11 mouse cellular contexts compared by ENCODE assay signal in genomic region chr1:182564408-182565120, GRCm38 (mm10). TPM values are rescaled to one million over a fixed set of nuclear protein-coding genes. Genes with fewer than 3 reads are reported as not detected.
A peak's percentile ranks its signal among the peaks of the same experiment; 100 is the strongest.
DNase-seq lines count a peak whose midpoint lies in the region; ATAC-seq and TF ChIP-seq lines count a peak whose summit lies in the region.
"Had no signal": no experiment of that assay in that cellular context is flagged by ENCODE, and none has a peak within 500 bp of the region (broad histone marks: within the 10 kb centered on the region; RNA-seq: fewer than 3 reads in every experiment).

Gene Capn8, plus strand, starts transcription at chr1:182565007.

- peaks cover 5% of the 10 kb centered on the region; the same call in 1 of the 2 replicates for H3K4me1 ChIP-seq in thymus, adult 2 months (replicated peaks; ENCODE audit: control insufficient read depth, insufficient read depth, low read length)
- no peaks in the 10 kb centered on the region for H3K4me1 ChIP-seq in lung, adult 2 months (ENCODE audit: control insufficient read depth, insufficient read depth, low read length)
- no peaks in the 10 kb centered on the region; the same call in 1 of the 2 replicates for H3K4me1 ChIP-seq in forebrain, embryonic 16.5 days (replicated peaks; ENCODE audit: control insufficient read depth, insufficient read depth, low read length)

- ATAC-seq in forebrain, embryonic 16.5 days = no peak

- H3K36me3 ChIP-seq in thymus, adult 2 months (ENCODE audit: control insufficient read depth, insufficient read depth, low read length) = no peaks in the 10 kb centered on the region
- H3K36me3 ChIP-seq in forebrain, embryonic 16.5 days (ENCODE audit: control insufficient read depth, insufficient read depth) = no peaks in the 10 kb centered on the region
- H3K36me3 ChIP-seq: liver, embryonic 13.5 days; neural tube, embryonic 13.5 days had no signal

- no peak within 1 kb of the TSS for H3K27ac ChIP-seq in thymus, adult 2 months (ENCODE audit: control insufficient read depth, insufficient read depth, low read length)
- no peak within 1 kb of the TSS for H3K27ac ChIP-seq in forebrain, embryonic 16.5 days (ENCODE audit: low read length)
- H3K27ac ChIP-seq: liver, embryonic 13.5 days; neural tube, embryonic 13.5 days had no signal

- no peaks in the 10 kb centered on the region for H3K9me3 ChIP-seq in forebrain, embryonic 16.5 days (ENCODE audit: control insufficient read depth, low read length)
- H3K9me3 ChIP-seq: liver, embryonic 13.5 days; neural tube, embryonic 13.5 days had no signal

- no peak for TF ChIP-seq POLR2A in thymus, adult 2 months (IDR thresholded peaks at IDR 0.05; ENCODE audit: control insufficient read depth, extremely low read depth, insufficient read depth, low read length, poor library complexity)
- TF ChIP-seq POLR2A in lung, adult 2 months (IDR thresholded peaks at IDR 0.05; ENCODE audit: borderline replicate concordance, extremely low read depth, low read depth, low read length) = no peak

- peak; percentile 26 to 33 for DNase-seq in cerebellum, postnatal 10 days
- no peak for DNase-seq in cerebellum, postnatal 4 days (ENCODE audit: low spot score in 2 of 2)
- DNase-seq in thymus, adult 2 months = peak; percentile 13
- DNase-seq in thymus, adult 18-20 months = no peak
- peak; percentile 34 for DNase-seq in lung, adult 2 months
- no peak for DNase-seq in retina, postnatal 1 day
- DNase-seq in adipocyte (ENCODE audit: low spot score) = no peak
- DNase-seq: cerebellum, adult 2 months; liver, embryonic 13.5 days had no signal

- WGBS in thymus, adult 2 months = 76% methylated on average over 5 of the region's 5 CpGs
- WGBS in lung, adult 2 months = 70% methylated on average over 5 of the region's 5 CpGs
- WGBS in forebrain, embryonic 16.5 days = 79% methylated on average over 5 of the region's 5 CpGs

- H3K4me3 ChIP-seq in thymus, adult 2 months (ENCODE audit: control insufficient read depth, insufficient read depth, low read length) = no peak within 1 kb of the TSS
- no peak within 1 kb of the TSS for H3K4me3 ChIP-seq in lung, adult 2 months (replicated peaks; ENCODE audit: extremely low read depth, low read depth, low read length)
- H3K4me3 ChIP-seq in forebrain, embryonic 16.5 days (replicated peaks; ENCODE audit: low read length) = no peak within 1 kb of the TSS
- H3K4me3 ChIP-seq: liver, embryonic 13.5 days; neural tube, embryonic 13.5 days had no signal

- TF ChIP-seq CTCF in thymus, adult 2 months (IDR thresholded peaks at IDR 0.05; ENCODE audit: borderline replicate concordance, control insufficient read depth, extremely low read depth, insufficient read depth, low read length, poor library complexity) = no peak
- 0 out of 2 replicates have a peak, but pooled peaks have one; percentile 14 for TF ChIP-seq CTCF in lung, adult 2 months (IDR thresholded peaks at IDR 0.05; ENCODE audit: insufficient read depth, low read length)

- H3K9ac ChIP-seq in forebrain, embryonic 16.5 days (replicated peaks; ENCODE audit: low read depth, low read length) = no peak within 1 kb of the TSS
- H3K9ac ChIP-seq: liver, embryonic 13.5 days; neural tube, embryonic 13.5 days had no signal

- H3K4me2 ChIP-seq in forebrain, embryonic 16.5 days (ENCODE audit: low read length) = no peak within 1 kb of the TSS
- H3K4me2 ChIP-seq: neural tube, embryonic 13.5 days had no signal

- H3K27me3 ChIP-seq in thymus, adult 2 months (ENCODE audit: control insufficient read depth, insufficient read depth, low read length) = no peaks in the 10 kb centered on the region
- H3K27me3 ChIP-seq in forebrain, embryonic 16.5 days (replicated peaks; ENCODE audit: control insufficient read depth, insufficient read depth, low read length) = no peaks in the 10 kb centered on the region
- H3K27me3 ChIP-seq: liver, embryonic 13.5 days; neural tube, embryonic 13.5 days had no signal

RNA-seq across cellular contexts. Expression of gene Capn8, which starts in this region (rescaled TPM):
- 0.08 and 0.12 TPM in 2 replicates for polyA plus RNA-seq in thymus, adult 2 months (2012; rRNA removed)
- 0.26 TPM in 2 replicates for polyA plus RNA-seq in lung, adult 2 months (2012; rRNA removed)
- 0.14 TPM in 1 of 2 replicates, not detected in the other for polyA plus RNA-seq in forebrain, embryonic 16.5 days (2015; fragmentation: Nextera tagmentation; extraction: Ambion mirVana)
- polyA plus RNA-seq: liver, embryonic 13.5 days had no signal

Comparison
In these comparisons a context has a peak if more than half of its experiments do, and no peak if none do; other contexts are left out.
1. DNase-seq: peak in cerebellum, postnatal 10 days (2 of 2); none in cerebellum, postnatal 4 days (0 of 2), thymus, adult 18-20 months (0 of 2), retina, postnatal 1 day (single experiment) and adipocyte (single experiment).
2. Peak in DNase-seq in thymus, adult 2 months; RNA of the gene not detected or under 1 TPM.
3. Peak in DNase-seq in lung, adult 2 months; RNA of the gene not detected or under 1 TPM.